Mouse (Mus musculus) embryonic facial prominence, embryonic 11.5 days (tissue): ENCODE data around the gene Yipf2. TPM values are rescaled to one million over a fixed set of nuclear protein-coding genes. Genes with fewer than 3 reads are reported as not detected.
A peak's percentile ranks its signal among the peaks of the same experiment; 100 is the strongest.
"Not testable (repeated sequence)": the region's sequence is repeated elsewhere in the genome, so short reads cannot be mapped to it uniquely, and the experiment has no call there.

ENCODE experiments used
- ATAC-seq: fragments of 200-750 bp; cut with Nextera tagmentation; replicated peaks from 2 replicates; pipeline ENCODE4 v1.8.0; 2017; ENCODE audit warnings: low read depth; ENCODE audit not compliant: insufficient number of reproducible peaks, low FRiP score, low TSS enrichment
- DNase-seq: peaks from one replicate; pipeline ENCODE4 v3.0.0-alpha.2; 2015; ENCODE audit warnings: low spot score
- H3K27ac ChIP-seq: fragments of 300-500 bp; sonication (generic); replicated peaks from 2 replicates; pipeline ENCODE4 v1.5.1; 2014; ENCODE audit warnings: mild to moderate bottlenecking, low read depth, low read length, control low read depth
- H3K27me3 ChIP-seq: fragments of 300-500 bp; sonication (generic); 2 replicates; pipeline ENCODE4 v1.6.1; 2014; ENCODE audit warnings: mild to moderate bottlenecking, low read length, moderate library complexity, mixed read lengths; ENCODE audit not compliant: control insufficient read depth, insufficient read depth
- H3K36me3 ChIP-seq: fragments of 300-500 bp; sonication (generic); replicated peaks from 2 replicates; pipeline ENCODE4 v1.6.1; 2014; ENCODE audit warnings: low read depth, mild to moderate bottlenecking, low read length, moderate library complexity, mixed read lengths; ENCODE audit not compliant: control insufficient read depth, insufficient read depth
- H3K4me1 ChIP-seq: fragments of 300-500 bp; sonication (generic); 2 replicates; pipeline ENCODE4 v1.6.1; 2014; ENCODE audit warnings: low read length, mixed read lengths; ENCODE audit not compliant: control insufficient read depth, insufficient read depth
- H3K4me2 ChIP-seq: fragments of 300-500 bp; sonication (generic); 2 replicates; pipeline ENCODE4 v1.6.1; 2014; ENCODE audit warnings: low read depth, mild to moderate bottlenecking, control low read depth, low read length, moderate library complexity
- H3K4me3 ChIP-seq: fragments of 300-500 bp; sonication (generic); 2 replicates; pipeline ENCODE4 v1.5.1; 2014; ENCODE audit warnings: low read depth, low read length, control low read depth
- H3K9ac ChIP-seq: fragments of 300-500 bp; sonication (generic); replicated peaks from 2 replicates; pipeline ENCODE4 v1.6.1; 2014; ENCODE audit warnings: mild to moderate bottlenecking, control low read depth, low read length
- H3K9me3 ChIP-seq: fragments of 300-500 bp; sonication (generic); replicated peaks from 2 replicates; pipeline ENCODE4 v1.6.1; 2016; ENCODE audit warnings: mild to moderate bottlenecking, low read length, inconsistent platforms, mixed read lengths; ENCODE audit not compliant: control insufficient read depth
- WGBS: fragments of 180-500 bp; shearing (Covaris S2); extraction: QIAGEN DNeasy Blood & Tissue Kit; methylation state at CpG from one replicate; pipeline ENCODE4 v1.1.7; 2014; 5-methylcytosine and 5-hydroxymethylcytosine counted together
- polyA plus RNA-seq: library from polyadenylated mRNA; unstranded; fragments of >200 nt; fragmentation: Nextera tagmentation; extraction: Ambion mirVana; gene quantifications from 2 replicates; pipeline ENCODE4 v1.2.1, GENCODE M21; 2014

The Yipf2 gene
- polyA plus RNA-seq, 1 experiment from 2014 or later: 13.1 TPM

- Histone ChIP-seq H3K27ac (no peak overlapping the region), H3K9ac (no peak overlapping the region), H3K4me3 (no peak overlapping the region), H3K4me1 (no peaks in the 10 kb centered on the region; the same call in 1 of the 2 replicates), H3K27me3 (no peaks in the 10 kb centered on the region), H3K36me3 (peaks cover 2% of the 10 kb centered on the region), H3K9me3 (no peaks in the 10 kb centered on the region), H3K4me2 (no peak overlapping the region)
- 84% methylated on average over 2 of the region's 2 CpGs for WGBS
- ATAC-seq (no peak), DNase-seq (no peak)
Observed at GRCm38 (mm10) chr9:21594838-21595237, 2.2 kb upstream of the Yipf2 start.

GRCm38 (mm10) chr9:21594350-21594749, 1.7 kb upstream of the Yipf2 start:
- not testable (repeated sequence) for ATAC-seq, H3K9ac ChIP-seq, DNase-seq, H3K4me3 ChIP-seq, H3K9me3 ChIP-seq, H3K27me3 ChIP-seq, H3K36me3 ChIP-seq, H3K4me2 ChIP-seq, H3K27ac ChIP-seq, H3K4me1 ChIP-seq
- WGBS: 83% methylated on average over 8 of the region's 8 CpGs

- DNase-seq (peak; percentile 18), ATAC-seq (no peak; the same call in 1 of the 2 replicates)
- peak overlapping the region; percentile 84 for H3K4me3 ChIP-seq
- H3K4me2 ChIP-seq: peak overlapping the region; percentile 94
- H3K9me3 ChIP-seq: no peaks in the 10 kb centered on the region
- H3K36me3 ChIP-seq: peaks cover 7% of the 10 kb centered on the region
- WGBS: 2% methylated on average over 65 of the region's 69 CpGs
- peak overlapping the region; percentile 90 for H3K9ac ChIP-seq
- no peaks in the 10 kb centered on the region; the same call in 1 of the 2 replicates for H3K4me1 ChIP-seq
- H3K27me3 ChIP-seq: no peaks in the 10 kb centered on the region
- peak overlapping the region; percentile 29 for H3K27ac ChIP-seq
Observed at GRCm38 (mm10) chr9:21593122-21593721, 594 bp upstream of the Yipf2 start.

- WGBS: 24% methylated on average over 17 of the region's 17 CpGs
- no peak; the same call in 1 of the 2 replicates for ATAC-seq
- H3K27ac ChIP-seq: peak overlapping the region; percentile 47; the same call in 1 of the 2 replicates
- no peaks in the 10 kb centered on the region for H3K27me3 ChIP-seq
- H3K9me3 ChIP-seq: no peaks in the 10 kb centered on the region
- peak overlapping the region; percentile 84 for H3K4me3 ChIP-seq
- peaks cover 14% of the 10 kb centered on the region for H3K36me3 ChIP-seq
- no peaks in the 10 kb centered on the region; the same call in 1 of the 2 replicates for H3K4me1 ChIP-seq
- peak overlapping the region; percentile 90 for H3K9ac ChIP-seq
- H3K4me2 ChIP-seq: peak overlapping the region; percentile 73
- DNase-seq: no peak
Observed at GRCm38 (mm10) chr9:21591831-21592702, 561 bp downstream of the Yipf2 start.

GRCm38 (mm10) chr9:21591127-21591830, 1.3 kb downstream of the Yipf2 start:
- Histone ChIP-seq H3K4me1 (no peaks in the 10 kb centered on the region; the same call in 1 of the 2 replicates), H3K27me3 (no peaks in the 10 kb centered on the region), H3K9me3 (no peaks in the 10 kb centered on the region), H3K36me3 (peaks cover 14% of the 10 kb centered on the region), H3K9ac (no peak overlapping the region), H3K27ac (no peak overlapping the region), H3K4me3 (no peak overlapping the region), H3K4me2 (no peak overlapping the region)
- ATAC-seq: no peak
- 90% methylated on average over 6 of the region's 6 CpGs for WGBS
- DNase-seq: no peak

- no peak for DNase-seq
- Histone ChIP-seq H3K27me3 (no peaks in the 10 kb centered on the region), H3K27ac (no peak overlapping the region), H3K4me1 (no peaks in the 10 kb centered on the region; the same call in 1 of the 2 replicates), H3K9ac (no peak overlapping the region), H3K4me2 (no peak overlapping the region), H3K4me3 (no peak overlapping the region), H3K36me3 (peaks cover 16% of the 10 kb centered on the region), H3K9me3 (no peaks in the 10 kb centered on the region)
- no peak for ATAC-seq
- 93% methylated on average over 5 of the region's 5 CpGs for WGBS
Observed at GRCm38 (mm10) chr9:21589538-21589937, 3.1 kb downstream of the Yipf2 start.

GRCm38 (mm10) chr9:21588350-21588749, 4.3 kb downstream of the Yipf2 start:
- no peak for DNase-seq
- no peaks in the 10 kb centered on the region; the same call in 1 of the 2 replicates for H3K4me1 ChIP-seq
- no peaks in the 10 kb centered on the region for H3K9me3 ChIP-seq
- H3K4me2 ChIP-seq: no peak overlapping the region
- H3K36me3 ChIP-seq: peaks cover 16% of the 10 kb centered on the region
- 91% methylated on average over 8 of the region's 8 CpGs for WGBS
- ATAC-seq: no peak
- no peak overlapping the region for H3K4me3 ChIP-seq
- no peaks in the 10 kb centered on the region for H3K27me3 ChIP-seq
- H3K9ac ChIP-seq: no peak overlapping the region
- no peak overlapping the region for H3K27ac ChIP-seq
